Mouse (Mus musculus): ENCODE data around the gene Gm6899. TPM values are rescaled to one million over a fixed set of nuclear protein-coding genes. Genes with fewer than 3 reads are reported as not detected.

Gm6899 gene
- total RNA-seq, 1 experiment: not detected

- Histone ChIP-seq H3K36me3 (ENCODE audit: control insufficient read depth, insufficient read depth, low read length, poor library complexity, severe bottlenecking) (no peaks in the 10 kb centered on the region), H3K9me3 (ENCODE audit: control insufficient read depth, insufficient read depth, low read depth, low read length) (no peaks in the 10 kb centered on the region)
- in situ Hi-C loops (cut with MboI; ENCODE audit: low sequenced_read_pairs in 2 of 2, unreplicated experiment in 2 of 2): no loop called here
Observed at GRCm38 (mm10) chr11:26601571-26602175, 8.6 kb downstream of the Gm6899 start.

GRCm38 (mm10) chr11:26604061-26604655 lies 11.1 kb downstream of the Gm6899 start:
- Histone ChIP-seq H3K36me3 (ENCODE audit: control insufficient read depth, insufficient read depth, low read length, poor library complexity, severe bottlenecking) (no peaks in the 10 kb centered on the region), H3K9ac (ENCODE audit: insufficient read depth, low read depth, low read length, poor library complexity, severe bottlenecking) (no peak overlapping the region), H3K27ac (ENCODE audit: insufficient read depth, low read depth, low read length, poor library complexity, severe bottlenecking) (no peak overlapping the region), H3K9me3 (ENCODE audit: control insufficient read depth, insufficient read depth, low read depth, low read length) (no peaks in the 10 kb centered on the region), H3K4me1 (ENCODE audit: control insufficient read depth in 2 of 2, insufficient read depth in 2 of 2, low read length in 2 of 2, poor library complexity in 1 of 2) (no peaks in the 10 kb centered on the region), H3K4me3 (ENCODE audit: insufficient read depth in 1 of 2, low read depth in 1 of 2, low read length in 2 of 2, poor library complexity in 1 of 2, severe bottlenecking in 1 of 2) (no peak overlapping the region)
- TF ChIP-seq ZNF384 (IDR thresholded peaks at IDR 0.05; ENCODE audit: low read depth, low read length): no peak
- no peak for TF ChIP-seq MAFK (IDR thresholded peaks at IDR 0.05; ENCODE audit: insufficient read depth, low read depth, low read length)
- TF ChIP-seq ZC3H11A (IDR thresholded peaks at IDR 0.05; ENCODE audit: borderline replicate concordance, low read depth, low read length): no peak
- in situ Hi-C loops (cut with MboI; ENCODE audit: low sequenced_read_pairs in 2 of 2, unreplicated experiment in 2 of 2): no loop called here
- DNase-seq (ENCODE audit: low read depth, low spot score): no peak

More at GRCm38 (mm10) chr11:26601571-26602175, 8.6 kb downstream of the Gm6899 start:
- no peak overlapping the region for H3K4me3 ChIP-seq (ENCODE audit: insufficient read depth in 1 of 2, low read depth in 1 of 2, low read length in 2 of 2, poor library complexity in 1 of 2, severe bottlenecking in 1 of 2)
- TF ChIP-seq ZNF384 (IDR thresholded peaks at IDR 0.05; ENCODE audit: low read depth, low read length): no peak
- TF ChIP-seq HCFC1 (IDR thresholded peaks at IDR 0.05; ENCODE audit: borderline replicate concordance, insufficient read depth, low read length): no peak
- TF ChIP-seq MAFK (IDR thresholded peaks at IDR 0.05; ENCODE audit: insufficient read depth, low read depth, low read length): no peak
- no peak for TF ChIP-seq ZC3H11A (IDR thresholded peaks at IDR 0.05; ENCODE audit: borderline replicate concordance, low read depth, low read length)
- no peak for TF ChIP-seq CHD2 (IDR thresholded peaks at IDR 0.05; ENCODE audit: low read depth, low read length)
- no peak for DNase-seq (ENCODE audit: low read depth, low spot score)
- no peak overlapping the region for H3K27ac ChIP-seq (ENCODE audit: insufficient read depth, low read depth, low read length, poor library complexity, severe bottlenecking)
- no peak overlapping the region for H3K9ac ChIP-seq (ENCODE audit: insufficient read depth, low read depth, low read length, poor library complexity, severe bottlenecking)
- H3K4me1 ChIP-seq (ENCODE audit: control insufficient read depth in 2 of 2, insufficient read depth in 2 of 2, low read length in 2 of 2, poor library complexity in 1 of 2): no peaks in the 10 kb centered on the region

GRCm38 (mm10) chr11:26608795-26609194 lies 15.8 kb downstream of the Gm6899 start:
- H3K27ac ChIP-seq (ENCODE audit: insufficient read depth, low read depth, low read length, poor library complexity, severe bottlenecking): no peak overlapping the region
- no peaks in the 10 kb centered on the region for H3K4me1 ChIP-seq (ENCODE audit: control insufficient read depth in 2 of 2, insufficient read depth in 2 of 2, low read length in 2 of 2, poor library complexity in 1 of 2)
- no peaks in the 10 kb centered on the region for H3K36me3 ChIP-seq (ENCODE audit: control insufficient read depth, insufficient read depth, low read length, poor library complexity, severe bottlenecking)
- H3K9ac ChIP-seq (ENCODE audit: insufficient read depth, low read depth, low read length, poor library complexity, severe bottlenecking): no peak overlapping the region
- TF ChIP-seq ZNF384 (IDR thresholded peaks at IDR 0.05; ENCODE audit: low read depth, low read length) (no peak), HCFC1 (IDR thresholded peaks at IDR 0.05; ENCODE audit: borderline replicate concordance, insufficient read depth, low read length) (no peak), ZC3H11A (IDR thresholded peaks at IDR 0.05; ENCODE audit: borderline replicate concordance, low read depth, low read length) (no peak), MAFK (IDR thresholded peaks at IDR 0.05; ENCODE audit: insufficient read depth, low read depth, low read length) (no peak), CHD2 (IDR thresholded peaks at IDR 0.05; ENCODE audit: low read depth, low read length) (no peak)
- no peak for DNase-seq (ENCODE audit: low read depth, low spot score)
- no peak overlapping the region for H3K4me3 ChIP-seq (ENCODE audit: insufficient read depth in 1 of 2, low read depth in 1 of 2, low read length in 2 of 2, poor library complexity in 1 of 2, severe bottlenecking in 1 of 2)
- no peaks in the 10 kb centered on the region for H3K9me3 ChIP-seq (ENCODE audit: control insufficient read depth, insufficient read depth, low read depth, low read length)
- in situ Hi-C loops (cut with MboI; ENCODE audit: low sequenced_read_pairs in 2 of 2, unreplicated experiment in 2 of 2): no loop called here

GRCm38 (mm10) chr11:26618475-26619223 lies 25.6 kb downstream of the Gm6899 start:
- DNase-seq (ENCODE audit: low read depth, low spot score): no peak
- TF ChIP-seq MAFK (IDR thresholded peaks at IDR 0.05; ENCODE audit: insufficient read depth, low read depth, low read length) (no peak), ZC3H11A (IDR thresholded peaks at IDR 0.05; ENCODE audit: borderline replicate concordance, low read depth, low read length) (no peak)
- in situ Hi-C loops (cut with MboI; ENCODE audit: low sequenced_read_pairs in 2 of 2, unreplicated experiment in 2 of 2): no loop called here
- Histone ChIP-seq H3K4me1 (ENCODE audit: control insufficient read depth in 2 of 2, insufficient read depth in 2 of 2, low read length in 2 of 2, poor library complexity in 1 of 2) (no peaks in the 10 kb centered on the region), H3K36me3 (ENCODE audit: control insufficient read depth, insufficient read depth, low read length, poor library complexity, severe bottlenecking) (no peaks in the 10 kb centered on the region), H3K4me3 (ENCODE audit: insufficient read depth in 1 of 2, low read depth in 1 of 2, low read length in 2 of 2, poor library complexity in 1 of 2, severe bottlenecking in 1 of 2) (no peak overlapping the region), H3K9me3 (ENCODE audit: control insufficient read depth, insufficient read depth, low read depth, low read length) (no peaks in the 10 kb centered on the region), H3K9ac (ENCODE audit: insufficient read depth, low read depth, low read length, poor library complexity, severe bottlenecking) (no peak overlapping the region), H3K27ac (ENCODE audit: insufficient read depth, low read depth, low read length, poor library complexity, severe bottlenecking) (no peak overlapping the region)

Measured in ES-E14 (cell line).